Mouse (Mus musculus): ENCODE data around the gene Olfr235.

DNA sequence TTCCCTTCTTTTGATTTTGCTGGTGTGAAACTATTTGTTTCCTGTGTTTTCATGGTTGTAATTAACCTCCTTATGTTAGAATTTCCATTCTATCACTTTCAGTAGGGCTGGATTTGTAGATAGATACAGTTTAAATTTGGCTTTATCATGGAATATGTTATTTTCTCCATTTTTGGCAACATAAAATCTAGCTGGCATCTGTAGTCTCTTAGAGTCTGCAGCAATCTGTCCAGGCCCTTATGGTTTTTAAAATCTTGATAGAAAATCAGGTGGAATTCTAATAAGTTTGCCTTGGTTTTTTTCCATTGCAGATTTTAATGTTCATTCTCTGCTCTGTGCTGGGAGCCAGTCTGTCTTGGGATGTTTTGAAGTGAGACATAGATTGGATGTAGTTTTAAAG lies 32.1 kb downstream of the Olfr235 start:
- TF ChIP-seq CTCF (IDR thresholded peaks at IDR 0.05; ENCODE audit: low read depth) (no peak), EP300 (IDR thresholded peaks at IDR 0.05; ENCODE audit: low read depth) (no peak)
